Mouse (Mus musculus) embryo, embryonic 9.5 days (tissue): Measurements from ENCODE around the gene Vmn2r31.
"Not testable (repeated sequence)": the region's sequence is repeated elsewhere in the genome, so short reads cannot be mapped to it uniquely, and the experiment has no call there.

ENCODE experiments used
- DNase-seq: peaks from one replicate; pipeline ENCODE4 v3.0.0-alpha.2; 2017; ENCODE audit errors: extremely low spot score

Gene Vmn2r31

DNA sequence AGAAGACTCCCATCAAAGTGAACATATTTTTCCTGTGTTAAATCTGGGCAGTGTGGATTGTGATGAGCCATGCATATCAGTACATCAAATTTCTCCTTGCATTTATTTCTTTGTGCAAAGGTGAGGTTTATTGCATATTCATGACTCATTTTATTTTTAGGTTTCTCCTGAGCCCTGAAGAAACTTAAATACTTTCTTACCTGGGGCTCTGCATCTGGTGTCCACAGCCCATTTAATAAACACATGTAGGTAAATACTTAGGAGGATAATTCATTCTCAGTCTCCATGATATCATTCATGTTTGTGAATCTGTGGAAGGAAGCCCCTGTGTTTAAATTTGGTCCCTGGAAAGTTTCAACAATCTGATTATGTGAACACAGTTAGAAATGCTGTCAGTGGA, at the start of gene Vmn2r31:
TSS of gene Vmn2r31 (minus strand) at position 101 of the 400 bp plus-strand sequence.
- not testable (repeated sequence) for DNase-seq

- not testable (repeated sequence) for DNase-seq
Measured at GRCm38 (mm10) chr7:7374431-7374830, 25.1 kb downstream of the Vmn2r31 start, which contains the start of gene Gm45783. Gm45783 (minus strand) TSS chr7:7374573.

DNA sequence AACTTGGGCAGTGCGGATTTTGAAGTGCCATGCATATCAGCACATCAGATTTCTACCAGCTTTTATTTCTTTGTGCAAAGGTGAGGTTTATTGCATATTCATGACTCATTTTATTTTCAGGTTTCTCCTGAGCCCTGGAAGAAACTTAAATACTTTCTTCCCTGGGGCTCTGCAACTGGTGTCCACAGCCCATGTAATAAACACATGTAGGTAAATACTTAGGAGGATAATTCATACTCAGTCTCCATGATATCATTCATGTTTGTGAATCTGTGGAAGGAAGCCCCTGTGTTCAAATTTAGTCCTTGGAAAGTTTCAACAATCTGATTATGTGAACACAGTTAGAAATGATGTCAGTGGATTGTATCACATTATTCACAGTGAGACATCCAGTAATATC, 62.0 kb downstream of the Vmn2r31 start, which contains the start of gene Vmn2r30:
TSS of gene Vmn2r30 (minus strand) at position 101 of the 400 bp plus-strand sequence.
- DNase-seq, result not testable (repeated sequence)
